Mouse (Mus musculus) embryonic fibroblast, embryonic 13.5 days (primary cell): ENCODE data around the gene Wdr5. TPM values are rescaled to one million over a fixed set of nuclear protein-coding genes. Genes with fewer than 3 reads are reported as not detected.
"Not testable (repeated sequence)": the region's sequence is repeated elsewhere in the genome, so short reads cannot be mapped to it uniquely, and the experiment has no call there.

ENCODE experiments used
- H3K27ac ChIP-seq: 2 replicates; pipeline ENCODE4 v1.5.1; 2012; ENCODE audit warnings: low read length, control low read depth, inconsistent platforms; ENCODE audit not compliant: insufficient read depth
- H3K4me1 ChIP-seq: 2 replicates; pipeline ENCODE4 v1.6.1; 2011; ENCODE audit warnings: low read length; ENCODE audit not compliant: control insufficient read depth, insufficient read depth
- H3K4me3 ChIP-seq: 2 replicates; pipeline ENCODE4 v1.5.1; 2011; ENCODE audit warnings: mild to moderate bottlenecking, control low read depth, low read length; ENCODE audit not compliant: insufficient read depth
- CTCF ChIP-seq: IDR thresholded peaks from 2 replicates; pipeline ENCODE4 v1.5.1; 2011; ENCODE audit warnings: mild to moderate bottlenecking, control low read depth, low read length, moderate library complexity, borderline replicate concordance; ENCODE audit not compliant: insufficient read depth
- POLR2A ChIP-seq: IDR thresholded peaks from 2 replicates; pipeline ENCODE4 v1.6.1; 2011; ENCODE audit warnings: low read depth, mild to moderate bottlenecking, control low read depth, low read length, moderate library complexity
- polyA plus RNA-seq: library from polyadenylated mRNA; stranded (reverse); fragments of >200 nt; gene quantifications from 2 replicates; pipeline ENCODE4 v1.2.4, GENCODE M21; 2011; ENCODE audit warnings: low read depth; ENCODE audit not compliant: missing spikeins, insufficient read length

The Wdr5 gene
- polyA plus RNA-seq, 1 experiment, result 39.9 TPM

DNA sequence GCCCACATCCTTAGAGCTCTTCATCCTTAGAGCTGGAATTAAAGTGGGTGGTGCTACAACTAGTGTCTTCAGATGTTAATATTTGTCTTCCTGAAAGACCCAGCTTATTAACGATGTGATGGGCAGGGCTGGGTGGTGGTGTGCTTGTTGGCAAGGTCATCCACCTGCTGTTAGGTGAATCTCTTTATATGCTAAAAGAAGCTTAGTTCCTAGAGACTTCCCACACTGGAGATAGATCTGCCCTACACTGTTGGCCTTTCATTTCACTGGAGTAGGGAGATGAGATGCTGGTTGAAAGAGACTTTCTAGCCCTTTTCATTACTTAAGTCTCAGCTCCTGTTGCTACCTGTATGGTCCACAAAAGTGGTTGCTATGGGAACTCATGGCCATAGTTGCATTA, 1.3 kb downstream of the Wdr5 start:
- Histone ChIP-seq H3K4me1 (peaks cover 10% of the 10 kb centered on the region), H3K27ac (no peak overlapping the region), H3K4me3 (peak overlapping the region; percentile 97)
- TF ChIP-seq CTCF (no peak), POLR2A (no peak)

GRCm38 (mm10) chr2:27518283-27518682, 3.3 kb downstream of the Wdr5 start:
- Histone ChIP-seq H3K27ac (no peak overlapping the region), H3K4me1 (peaks cover 10% of the 10 kb centered on the region), H3K4me3 (no peak overlapping the region)
- no peak for TF ChIP-seq CTCF
- TF ChIP-seq POLR2A, result no peak

GRCm38 (mm10) chr2:27538455-27539330, 23.7 kb downstream of the Wdr5 start:
- not testable (repeated sequence) for H3K27ac ChIP-seq, H3K4me1 ChIP-seq, H3K4me3 ChIP-seq

GRCm38 (mm10) chr2:27539336-27539735, 24.4 kb downstream of the Wdr5 start:
- H3K4me1 ChIP-seq, result no peaks in the 10 kb centered on the region
- TF ChIP-seq CTCF (no peak), POLR2A (no peak)
- no peak overlapping the region for H3K4me3 ChIP-seq
- no peak overlapping the region for H3K27ac ChIP-seq

- TF ChIP-seq POLR2A (peak; percentile 97), CTCF (no peak)
- Histone ChIP-seq H3K27ac (peak overlapping the region; percentile 65), H3K4me1 (no peaks in the 10 kb centered on the region), H3K4me3 (peak overlapping the region; percentile 36)
Measured at GRCm38 (mm10) chr2:27539772-27540514, 25.0 kb downstream of the Wdr5 start.

- H3K27ac ChIP-seq, result peak overlapping the region; percentile 65
- peak overlapping the region; percentile 36 for H3K4me3 ChIP-seq
- H3K4me1 ChIP-seq, result no peaks in the 10 kb centered on the region
- TF ChIP-seq POLR2A (no peak), CTCF (no peak)
Measured at GRCm38 (mm10) chr2:27540515-27540836, 25.5 kb downstream of the Wdr5 start.

GRCm38 (mm10) chr2:27541225-27541624, 26.3 kb downstream of the Wdr5 start:
- no peak for TF ChIP-seq CTCF
- no peak for TF ChIP-seq POLR2A
- Histone ChIP-seq H3K4me3 (no peak overlapping the region), H3K4me1 (no peaks in the 10 kb centered on the region), H3K27ac (no peak overlapping the region)

GRCm38 (mm10) chr2:27544613-27545012, 29.7 kb downstream of the Wdr5 start:
- Histone ChIP-seq H3K4me3 (no peak overlapping the region), H3K4me1 (no peaks in the 10 kb centered on the region), H3K27ac (no peak overlapping the region)
- TF ChIP-seq POLR2A (no peak), CTCF (no peak)

GRCm38 (mm10) chr2:27545517-27545916, 30.6 kb downstream of the Wdr5 start:
- not testable (repeated sequence) for H3K4me3 ChIP-seq, H3K4me1 ChIP-seq, H3K27ac ChIP-seq

GRCm38 (mm10) chr2:27546041-27546440, 31.1 kb downstream of the Wdr5 start:
- not testable (repeated sequence) for H3K4me1 ChIP-seq, H3K27ac ChIP-seq

More at GRCm38 (mm10) chr2:27546041-27546440, 31.1 kb downstream of the Wdr5 start:
- not testable (repeated sequence) for H3K4me3 ChIP-seq
